Mouse (Mus musculus) forebrain, embryonic 13.5 days (tissue): ENCODE measurements around the gene Shisa8. TPM values are rescaled to one million over a fixed set of nuclear protein-coding genes. Genes with fewer than 3 reads are reported as not detected.

Experiments
- ATAC-seq: fragments of 200-750 bp; cut with Nextera tagmentation; 2 replicates; pipeline ENCODE4 v1.8.0; 2017
- H3K27ac ChIP-seq: fragments of 300-500 bp; sonication (generic); 2 replicates; pipeline ENCODE4 v1.5.1; 2015; ENCODE audit warnings: inconsistent platforms, mild to moderate bottlenecking, moderate library complexity
- H3K27me3 ChIP-seq: fragments of 300-500 bp; sonication (generic); 2 replicates; pipeline ENCODE4 v1.6.1; 2015; ENCODE audit warnings: mild to moderate bottlenecking, inconsistent platforms
- H3K36me3 ChIP-seq: fragments of 300-500 bp; sonication (generic); 2 replicates; pipeline ENCODE4 v1.6.1; 2015; ENCODE audit warnings: mild to moderate bottlenecking, inconsistent platforms; ENCODE audit not compliant: poor library complexity, severe bottlenecking
- H3K4me1 ChIP-seq: fragments of 300-500 bp; sonication (generic); 2 replicates; pipeline ENCODE4 v1.6.1; 2015; ENCODE audit warnings: inconsistent platforms
- H3K4me2 ChIP-seq: fragments of 300-500 bp; sonication (generic); 2 replicates; pipeline ENCODE4 v1.6.1; 2015; ENCODE audit warnings: inconsistent platforms, mild to moderate bottlenecking, moderate library complexity
- H3K4me3 ChIP-seq: fragments of 300-500 bp; sonication (generic); 2 replicates; pipeline ENCODE4 v1.5.1; 2015; ENCODE audit warnings: mild to moderate bottlenecking, inconsistent platforms
- H3K9ac ChIP-seq: fragments of 300-500 bp; sonication (generic); 2 replicates; pipeline ENCODE4 v1.6.1; 2015; ENCODE audit warnings: mild to moderate bottlenecking, inconsistent platforms
- H3K9me3 ChIP-seq: fragments of 300-500 bp; sonication (generic); replicated peaks from 2 replicates; pipeline ENCODE4 v1.6.1; 2016; ENCODE audit warnings: inconsistent platforms
- WGBS: fragments of 180-500 bp; shearing (Covaris S2); methylation state at CpG from one replicate; pipeline ENCODE4 v1.1.7; 2015; 5-methylcytosine and 5-hydroxymethylcytosine counted together
- polyA plus RNA-seq: library from polyadenylated mRNA; unstranded; fragments of >200 nt; fragmentation: Nextera tagmentation; extraction: Ambion mirVana; gene quantifications from 2 replicates; pipeline ENCODE4 v1.2.1, GENCODE M21; 2015

The Shisa8 gene
- polyA plus RNA-seq, 1 experiment from 2014 or later: 0.74 TPM

DNA sequence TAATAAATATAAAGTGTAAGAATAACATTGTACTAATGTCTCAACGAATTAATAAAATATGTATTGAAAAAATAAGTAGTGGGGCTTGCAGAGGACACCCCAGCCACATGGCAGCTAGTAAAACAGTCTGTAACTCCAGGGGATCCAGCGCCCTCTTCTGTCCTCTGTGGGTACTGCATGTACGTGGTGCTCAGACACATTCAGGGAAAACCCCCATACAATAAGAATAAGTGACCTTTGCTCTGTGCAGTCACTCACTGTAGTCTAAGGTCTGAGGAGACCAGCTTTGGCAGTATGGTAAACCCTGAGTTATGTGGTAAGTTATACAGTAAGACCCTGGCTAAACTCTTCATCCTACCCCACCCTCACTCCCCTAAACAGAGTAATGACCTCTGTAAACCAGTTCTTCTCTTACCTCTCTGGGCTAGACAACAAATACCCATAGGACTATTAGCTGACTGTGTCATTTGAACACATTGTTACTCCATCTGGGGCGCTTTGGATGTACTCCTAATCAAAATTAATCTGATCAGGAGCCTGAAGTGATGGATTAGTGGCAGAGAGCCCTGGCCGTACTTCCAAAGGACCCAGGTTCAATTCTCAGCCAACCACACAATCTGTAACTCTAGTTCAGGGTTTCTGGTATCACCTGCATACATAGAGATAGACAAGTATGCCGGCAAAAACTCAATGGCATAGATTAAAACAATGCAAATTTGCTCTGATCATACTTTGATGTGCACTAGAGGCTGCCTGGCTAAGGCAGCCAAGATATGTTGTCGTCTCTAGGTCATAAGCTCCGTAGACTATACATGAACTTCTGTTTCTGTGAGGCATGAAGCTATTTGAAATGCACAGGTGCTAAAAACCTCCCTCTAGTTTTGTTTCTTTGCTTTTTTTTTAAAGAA lies 47.0 kb downstream of the Shisa8 start:
- H3K9ac ChIP-seq: no peak overlapping the region
- H3K27ac ChIP-seq: no peak overlapping the region
- WGBS: 60% methylated on average over 8 of the region's 8 CpGs
- no peaks in the 10 kb centered on the region for H3K9me3 ChIP-seq
- peaks cover 43% of the 10 kb centered on the region for H3K4me1 ChIP-seq
- H3K4me2 ChIP-seq: no peak overlapping the region
- no peak overlapping the region for H3K4me3 ChIP-seq
- ATAC-seq: peak; percentile 50; the same call in 1 of the 2 replicates
- no peaks in the 10 kb centered on the region for H3K27me3 ChIP-seq
- H3K36me3 ChIP-seq: peaks cover 16% of the 10 kb centered on the region

DNA sequence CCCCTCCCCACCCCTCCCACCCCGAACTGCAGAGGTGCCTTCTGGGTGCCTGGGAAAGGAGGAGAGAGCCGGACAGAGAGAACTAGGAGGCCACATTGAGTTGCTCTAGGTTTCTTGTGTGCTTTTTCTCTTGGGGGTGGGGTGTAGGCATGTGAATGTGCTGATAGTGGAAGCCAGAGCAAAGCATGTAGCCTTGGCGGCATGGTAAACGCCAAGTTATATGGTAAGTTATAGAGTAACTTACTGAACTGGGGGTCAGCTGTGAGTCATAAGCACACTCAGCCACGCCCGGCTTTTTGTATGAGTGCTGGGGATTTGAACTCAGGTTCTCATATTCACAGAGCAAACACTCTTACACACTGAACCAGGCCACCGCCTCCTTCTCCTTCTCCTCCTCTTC lies 48.1 kb downstream of the Shisa8 start:
- peaks cover 48% of the 10 kb centered on the region for H3K4me1 ChIP-seq

DNA sequence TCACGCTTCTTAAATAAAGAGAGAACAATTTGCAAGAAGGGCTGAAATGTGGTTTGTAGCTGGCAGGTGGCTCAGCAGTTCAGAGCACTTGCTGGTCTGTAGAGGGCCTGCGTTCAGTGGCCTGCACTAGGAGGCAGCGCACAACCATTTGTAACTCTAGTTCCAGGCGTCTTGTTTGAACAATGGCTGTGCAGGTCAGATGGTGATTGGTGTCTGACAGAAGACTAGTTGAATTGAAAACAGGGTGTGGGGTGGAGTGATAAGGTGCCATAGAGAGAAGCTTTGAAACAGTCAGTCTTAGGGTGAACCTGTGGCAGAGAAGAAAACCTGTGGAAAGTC lies 48.6 kb downstream of the Shisa8 start:
- H3K4me2 ChIP-seq: no peak overlapping the region
- WGBS: 44% methylated on average over 4 of the region's 4 CpGs
- H3K27ac ChIP-seq: no peak overlapping the region; the same call in 1 of the 2 replicates
- no peaks in the 10 kb centered on the region for H3K9me3 ChIP-seq
- no peaks in the 10 kb centered on the region for H3K27me3 ChIP-seq
- ATAC-seq: no peak
- H3K4me1 ChIP-seq: peaks cover 53% of the 10 kb centered on the region
- no peak overlapping the region for H3K9ac ChIP-seq
- peaks cover 6% of the 10 kb centered on the region; the same call in 1 of the 2 replicates for H3K36me3 ChIP-seq
- no peak overlapping the region for H3K4me3 ChIP-seq

More for the DNA sequence above, 48.1 kb downstream of the Shisa8 start:
- Histone ChIP-seq H3K27ac (no peak overlapping the region), H3K27me3 (no peaks in the 10 kb centered on the region), H3K9me3 (no peaks in the 10 kb centered on the region), H3K9ac (no peak overlapping the region), H3K36me3 (peaks cover 6% of the 10 kb centered on the region; the same call in 1 of the 2 replicates), H3K4me2 (no peak overlapping the region), H3K4me3 (no peak overlapping the region)
- no peak for ATAC-seq
- WGBS: 85% methylated on average over 7 of the region's 7 CpGs

- Histone ChIP-seq H3K27ac (no peak overlapping the region), H3K4me3 (no peak overlapping the region), H3K9ac (no peak overlapping the region), H3K36me3 (peaks cover 4% of the 10 kb centered on the region; the same call in 1 of the 2 replicates), H3K4me2 (no peak overlapping the region), H3K4me1 (peaks cover 57% of the 10 kb centered on the region), H3K27me3 (no peaks in the 10 kb centered on the region), H3K9me3 (no peaks in the 10 kb centered on the region)
- WGBS: 85% methylated on average over 10 of the region's 10 CpGs
- no peak for ATAC-seq
Measured at GRCm38 (mm10) chr15:82163356-82164060, 49.1 kb downstream of the Shisa8 start.

GRCm38 (mm10) chr15:82161965-82162600 lies 50.5 kb downstream of the Shisa8 start:
- Histone ChIP-seq H3K9ac (no peak overlapping the region), H3K9me3 (no peaks in the 10 kb centered on the region), H3K4me2 (no peak overlapping the region), H3K27me3 (no peaks in the 10 kb centered on the region), H3K27ac (no peak overlapping the region), H3K4me1 (peaks cover 52% of the 10 kb centered on the region), H3K4me3 (no peak overlapping the region), H3K36me3 (peaks cover 4% of the 10 kb centered on the region; the same call in 1 of the 2 replicates)
- ATAC-seq: no peak
- WGBS: 88% methylated on average over 12 of the region's 12 CpGs

- Histone ChIP-seq H3K27ac (no peak overlapping the region), H3K36me3 (peaks cover 8% of the 10 kb centered on the region), H3K4me1 (peaks cover 41% of the 10 kb centered on the region), H3K4me2 (no peak overlapping the region), H3K27me3 (no peaks in the 10 kb centered on the region), H3K9me3 (no peaks in the 10 kb centered on the region), H3K4me3 (no peak overlapping the region), H3K9ac (no peak overlapping the region)
- 86% methylated on average over 11 of the region's 11 CpGs for WGBS
- no peak for ATAC-seq
Measured at GRCm38 (mm10) chr15:82160731-82161640, 51.6 kb downstream of the Shisa8 start.

DNA sequence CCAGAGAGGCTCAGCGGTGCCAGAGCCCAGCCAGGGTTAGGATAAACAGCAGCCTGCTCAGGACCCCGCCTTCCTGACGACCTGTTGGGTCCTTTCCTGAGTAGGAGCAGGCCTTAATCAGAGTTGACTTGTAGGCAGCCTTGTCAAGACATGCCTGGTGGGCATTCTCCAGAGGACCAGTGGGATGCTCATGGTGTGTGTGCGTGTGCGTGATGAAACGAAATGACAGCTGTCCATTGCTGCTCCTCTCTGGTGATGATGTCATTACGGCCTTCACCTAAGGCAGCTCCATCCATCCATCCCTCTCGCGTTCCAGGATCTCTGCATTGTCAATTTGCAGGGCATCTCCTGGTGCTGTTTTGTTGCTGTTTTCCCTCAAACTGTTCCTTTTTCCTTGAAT lies 53.1 kb downstream of the Shisa8 start:
- Histone ChIP-seq H3K4me2 (no peak overlapping the region), H3K27me3 (no peaks in the 10 kb centered on the region), H3K27ac (no peak overlapping the region), H3K9me3 (no peaks in the 10 kb centered on the region), H3K9ac (no peak overlapping the region), H3K4me3 (no peak overlapping the region), H3K4me1 (peaks cover 34% of the 10 kb centered on the region), H3K36me3 (peaks cover 12% of the 10 kb centered on the region)
- 84% methylated on average over 9 of the region's 9 CpGs for WGBS
- no peak for ATAC-seq

DNA sequence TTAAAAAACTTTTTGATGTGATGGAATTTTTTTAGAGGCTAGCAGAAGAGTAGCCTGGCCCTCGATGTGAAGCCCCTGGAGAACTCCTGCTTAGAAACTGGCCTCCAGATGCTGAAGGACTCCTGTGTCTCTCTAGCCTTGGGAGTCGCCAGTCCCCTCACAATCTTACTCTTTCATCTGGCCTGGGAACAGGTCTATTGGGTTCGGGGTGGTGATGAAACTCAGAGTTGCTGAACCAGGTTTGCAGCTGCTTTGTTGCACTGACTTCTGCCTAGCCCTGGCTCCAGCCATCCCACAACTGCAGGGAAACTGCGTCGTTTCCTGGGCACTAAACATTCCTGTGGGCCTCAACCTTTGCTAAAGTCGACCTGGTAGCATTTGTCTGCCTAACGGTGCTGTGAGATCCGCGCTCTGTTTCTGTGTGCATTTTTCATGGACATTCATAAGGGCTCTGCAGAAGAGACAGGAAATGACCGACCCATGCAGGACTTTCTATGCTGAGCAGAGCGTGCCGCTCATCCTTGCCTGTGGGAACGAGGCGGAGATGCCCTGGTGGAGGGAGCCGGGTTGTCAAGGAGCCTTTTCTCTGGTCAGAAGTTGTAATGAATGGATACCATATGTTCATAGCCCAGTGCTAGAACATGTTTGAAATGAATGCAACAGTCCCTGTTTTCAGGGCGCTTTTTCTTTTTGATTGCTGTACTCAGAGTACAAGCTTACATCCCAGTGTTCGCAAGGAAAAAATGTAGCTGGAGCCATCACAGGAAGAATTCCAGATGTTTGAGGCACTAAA lies 54.2 kb downstream of the Shisa8 start:
- H3K36me3 ChIP-seq: peaks cover 12% of the 10 kb centered on the region
- H3K27me3 ChIP-seq: no peaks in the 10 kb centered on the region
- H3K4me3 ChIP-seq: no peak overlapping the region
- no peak overlapping the region for H3K4me2 ChIP-seq
- H3K4me1 ChIP-seq: peaks cover 24% of the 10 kb centered on the region
- H3K9ac ChIP-seq: 0 out of 2 replicates have a peak overlapping the region, but pooled peaks have one; percentile 17
- no peak for ATAC-seq
- no peaks in the 10 kb centered on the region for H3K9me3 ChIP-seq
- WGBS: 79% methylated on average over 17 of the region's 17 CpGs
- 0 out of 2 replicates have a peak overlapping the region, but pooled peaks have one; percentile 2 for H3K27ac ChIP-seq

- Histone ChIP-seq H3K27me3 (no peaks in the 10 kb centered on the region), H3K4me1 (peaks cover 31% of the 10 kb centered on the region), H3K4me2 (no peak overlapping the region), H3K9ac (no peak overlapping the region), H3K27ac (no peak overlapping the region), H3K9me3 (no peaks in the 10 kb centered on the region), H3K36me3 (peaks cover 16% of the 10 kb centered on the region), H3K4me3 (no peak overlapping the region)
- 89% methylated on average over 10 of the region's 10 CpGs for WGBS
- no peak for ATAC-seq
Measured at GRCm38 (mm10) chr15:82156902-82157301, 55.7 kb downstream of the Shisa8 start.

DNA sequence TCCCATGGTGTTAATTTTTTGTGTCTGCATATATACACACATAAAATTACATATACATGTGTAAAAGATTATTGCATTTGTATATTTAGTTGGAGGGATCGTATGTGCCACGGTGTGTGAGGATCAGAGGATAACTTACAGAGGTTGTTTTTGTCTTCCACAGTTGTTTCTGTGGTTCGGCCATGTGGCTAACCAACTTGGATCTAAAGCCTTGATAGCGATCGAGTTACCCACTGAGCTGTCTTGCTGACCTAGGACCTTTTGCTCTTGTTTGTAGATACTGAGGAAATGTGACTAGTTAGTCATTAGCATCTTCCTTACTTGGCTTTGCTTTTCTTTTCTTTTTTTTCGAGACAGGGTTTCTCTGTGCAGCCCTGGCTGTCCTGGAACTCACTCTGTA lies 56.3 kb downstream of the Shisa8 start:
- Histone ChIP-seq H3K9me3 (no peaks in the 10 kb centered on the region), H3K4me2 (no peak overlapping the region), H3K9ac (no peak overlapping the region), H3K27ac (no peak overlapping the region), H3K4me1 (peaks cover 34% of the 10 kb centered on the region), H3K27me3 (no peaks in the 10 kb centered on the region), H3K4me3 (no peak overlapping the region), H3K36me3 (peaks cover 16% of the 10 kb centered on the region)
- WGBS: 94% methylated on average over 6 of the region's 6 CpGs
- no peak for ATAC-seq
